In genomic region chr17:84150291-84150690, GRCm38 (mm10) we compare ENCODE assay signal across 17 mouse cellular contexts. TPM values are rescaled to one million over a fixed set of nuclear protein-coding genes. Genes with fewer than 3 reads are reported as not detected.
DNase-seq lines count a peak whose midpoint lies in the region; ATAC-seq and TF ChIP-seq lines count a peak whose summit lies in the region.
"Had no signal": no experiment of that assay in that cellular context is flagged by ENCODE, and none has a peak within 500 bp of the region (broad histone marks: within the 10 kb centered on the region; RNA-seq: fewer than 3 reads in every experiment).

No protein-coding gene starts in this region.

- ATAC-seq in hindbrain, embryonic 13.5 days (ENCODE audit: low FRiP score): no peak
- ATAC-seq in midbrain, embryonic 11.5 days (ENCODE audit: low FRiP score): no peak
- ATAC-seq in midbrain, postnatal 0 days (ENCODE audit: low FRiP score): no peak
- no peak for ATAC-seq in liver, embryonic 14.5 days (ENCODE audit: insufficient read depth)
- no peak for ATAC-seq in intestine, embryonic 15.5 days
- ATAC-seq: inflammation-experienced regulatory T-cells, adult 6 months had no signal

- TF ChIP-seq EP300 in MEL (IDR thresholded peaks at IDR 0.05; ENCODE audit: low read depth in 1 of 2, low read length in 2 of 2): no peak
- no peak for TF ChIP-seq EP300 in liver, embryonic 14.5 days (IDR thresholded peaks at IDR 0.05; ENCODE audit: low read depth)

- peaks cover 47% of the 10 kb centered on the region for H3K27me3 ChIP-seq in hindbrain, embryonic 10.5 days (ENCODE audit: insufficient read depth, poor library complexity, severe bottlenecking)
- H3K27me3 ChIP-seq in hindbrain, embryonic 13.5 days: peaks cover 16% of the 10 kb centered on the region
- no peaks in the 10 kb centered on the region for H3K27me3 ChIP-seq in midbrain, embryonic 11.5 days (ENCODE audit: control insufficient read depth, insufficient read depth, low read length)
- H3K27me3 ChIP-seq in midbrain, postnatal 0 days (ENCODE audit: insufficient read depth, low read length): 0 out of 2 replicates have a peak, but pooled peaks cover 3% of the 10 kb centered on the region
- H3K27me3 ChIP-seq in MEL (ENCODE audit: control insufficient read depth in 1 of 2, insufficient read depth in 2 of 2, low read length in 2 of 2): no peaks in the 10 kb centered on the region
- H3K27me3 ChIP-seq in liver, embryonic 14.5 days (ENCODE audit: control insufficient read depth, insufficient read depth, low read length): no peaks in the 10 kb centered on the region
- no peaks in the 10 kb centered on the region for H3K27me3 ChIP-seq in intestine, embryonic 15.5 days (replicated peaks)
- H3K27me3 ChIP-seq: embryonic facial prominence, embryonic 15.5 days; lung, embryonic 15.5 days; neural tube, embryonic 13.5 days had no signal

- no peak overlapping the region for H3K4me3 ChIP-seq in hindbrain, embryonic 10.5 days
- no peak overlapping the region for H3K4me3 ChIP-seq in hindbrain, embryonic 13.5 days
- H3K4me3 ChIP-seq in midbrain, embryonic 11.5 days (ENCODE audit: low read depth, low read length): no peak overlapping the region
- H3K4me3 ChIP-seq in midbrain, postnatal 0 days (ENCODE audit: low read depth, low read length): no peak overlapping the region
- no peak overlapping the region for H3K4me3 ChIP-seq in MEL (ENCODE audit: control insufficient read depth in 1 of 2, insufficient read depth in 1 of 2, low read depth in 2 of 2, low read length in 2 of 2)
- H3K4me3 ChIP-seq in liver, embryonic 14.5 days (ENCODE audit: insufficient read depth in 1 of 2, low read depth in 2 of 2, low read length in 2 of 2): no peak overlapping the region
- H3K4me3 ChIP-seq in intestine, embryonic 15.5 days (replicated peaks): no peak overlapping the region
- H3K4me3 ChIP-seq: embryonic facial prominence, embryonic 15.5 days; hindbrain, embryonic 12.5 days; limb, embryonic 13.5 days; lung, embryonic 15.5 days; midbrain, embryonic 12.5 days; neural tube, embryonic 13.5 days had no signal

- H3K79me2 ChIP-seq in MEL (ENCODE audit: control insufficient read depth, insufficient read depth, low read length, poor library complexity): peaks cover 14% of the 10 kb centered on the region

- no peak for TF ChIP-seq RAD21 in MEL (IDR thresholded peaks at IDR 0.05; ENCODE audit: low read depth, low read length)

- no peak overlapping the region for H3K9ac ChIP-seq in hindbrain, embryonic 13.5 days
- H3K9ac ChIP-seq in midbrain, embryonic 11.5 days (ENCODE audit: low read length): no peak overlapping the region
- H3K9ac ChIP-seq in midbrain, postnatal 0 days (replicated peaks; ENCODE audit: low read length, poor library complexity, severe bottlenecking): no peak overlapping the region
- no peak overlapping the region for H3K9ac ChIP-seq in MEL (ENCODE audit: control insufficient read depth, low read depth, low read length, poor library complexity, severe bottlenecking)
- H3K9ac ChIP-seq in liver, embryonic 14.5 days (replicated peaks): no peak overlapping the region
- H3K9ac ChIP-seq in intestine, embryonic 15.5 days: no peak overlapping the region
- H3K9ac ChIP-seq: embryonic facial prominence, embryonic 15.5 days; hindbrain, embryonic 12.5 days; lung, embryonic 15.5 days; neural tube, embryonic 13.5 days had no signal

- peaks cover 61% of the 10 kb centered on the region for H3K4me1 ChIP-seq in hindbrain, embryonic 10.5 days (replicated peaks)
- H3K4me1 ChIP-seq in hindbrain, embryonic 13.5 days (replicated peaks): peaks cover 30% of the 10 kb centered on the region
- H3K4me1 ChIP-seq in midbrain, embryonic 11.5 days (ENCODE audit: control insufficient read depth, insufficient read depth, low read length): peaks cover 18% of the 10 kb centered on the region
- 0 out of 2 replicates have a peak, but pooled peaks cover 3% of the 10 kb centered on the region for H3K4me1 ChIP-seq in midbrain, postnatal 0 days (ENCODE audit: insufficient read depth, low read length)
- H3K4me1 ChIP-seq in MEL (ENCODE audit: control insufficient read depth in 1 of 2, insufficient read depth in 2 of 2, low read length in 2 of 2): peaks cover 39 to 79% of the 10 kb centered on the region in 2 experiments
- peaks cover 93 to 95% of the 10 kb centered on the region in 2 experiments for H3K4me1 ChIP-seq in liver, embryonic 14.5 days (replicated peaks; ENCODE audit: control insufficient read depth in 2 of 2, insufficient read depth in 2 of 2, low read length in 1 of 2)
- H3K4me1 ChIP-seq in intestine, embryonic 15.5 days (replicated peaks): peaks cover 59% of the 10 kb centered on the region

- TF ChIP-seq POLR2A in MEL (IDR thresholded peaks at IDR 0.05; ENCODE audit: control insufficient read depth in 1 of 2, insufficient read depth in 1 of 2, low read depth in 1 of 2, low read length in 2 of 2, poor library complexity in 1 of 2): no peak

- H3K36me3 ChIP-seq in hindbrain, embryonic 10.5 days: no peaks in the 10 kb centered on the region
- H3K36me3 ChIP-seq in hindbrain, embryonic 13.5 days: no peaks in the 10 kb centered on the region
- H3K36me3 ChIP-seq in midbrain, embryonic 11.5 days (ENCODE audit: control insufficient read depth, insufficient read depth, low read length): no peaks in the 10 kb centered on the region
- H3K36me3 ChIP-seq in midbrain, postnatal 0 days (ENCODE audit: insufficient read depth, low read length): no peaks in the 10 kb centered on the region
- H3K36me3 ChIP-seq in MEL (ENCODE audit: control insufficient read depth in 1 of 2, insufficient read depth in 2 of 2, low read length in 2 of 2): peaks cover 0 to 70% of the 10 kb centered on the region in 2 experiments; a peak in 2 of 4 replicates
- no peaks in the 10 kb centered on the region for H3K36me3 ChIP-seq in liver, embryonic 14.5 days (replicated peaks; ENCODE audit: control insufficient read depth, insufficient read depth, low read depth)
- H3K36me3 ChIP-seq in intestine, embryonic 15.5 days: no peaks in the 10 kb centered on the region
- H3K36me3 ChIP-seq: embryonic facial prominence, embryonic 15.5 days; hindbrain, embryonic 12.5 days; limb, embryonic 13.5 days; lung, embryonic 15.5 days; midbrain, embryonic 12.5 days; neural tube, embryonic 13.5 days had no signal

- 43% methylated on average over 8 of the region's 8 CpGs for WGBS in hindbrain, embryonic 10.5 days
- 49% methylated on average over 8 of the region's 8 CpGs for WGBS in hindbrain, embryonic 13.5 days
- 31% methylated on average over 8 of the region's 8 CpGs for WGBS in midbrain, embryonic 11.5 days
- 56% methylated on average over 8 of the region's 8 CpGs for WGBS in midbrain, postnatal 0 days
- WGBS in liver, embryonic 14.5 days (ENCODE audit: insufficient replicate concordance): 81% methylated on average over 8 of the region's 8 CpGs
- 88% methylated on average over 8 of the region's 8 CpGs for WGBS in intestine, embryonic 15.5 days

- DNase-seq in hindbrain, embryonic 10.5 days (ENCODE audit: low spot score): no peak
- peak; percentile 83 for DNase-seq in midbrain, embryonic 11.5 days (ENCODE audit: low spot score, missing footprints)
- no peak for DNase-seq in midbrain, postnatal 0 days (ENCODE audit: low spot score)
- no peak for DNase-seq in MEL (ENCODE audit: low read depth, low spot score)
- DNase-seq in liver, embryonic 14.5 days (ENCODE audit: low read depth in 3 of 3, low spot score in 3 of 3): no peak
- DNase-seq: cerebellum, adult 2 months; heart, postnatal 10 days; layer of hippocampus, postnatal 36 days had no signal

- H3K4me2 ChIP-seq in hindbrain, embryonic 13.5 days: no peak overlapping the region
- no peak overlapping the region for H3K4me2 ChIP-seq in midbrain, embryonic 11.5 days
- H3K4me2 ChIP-seq in midbrain, postnatal 0 days (ENCODE audit: low read depth, low read length, poor library complexity, severe bottlenecking): no peak overlapping the region
- no peak overlapping the region for H3K4me2 ChIP-seq in liver, embryonic 14.5 days (ENCODE audit: low read depth)
- no peak overlapping the region for H3K4me2 ChIP-seq in intestine, embryonic 15.5 days (replicated peaks)
- H3K4me2 ChIP-seq: embryonic facial prominence, embryonic 15.5 days; hindbrain, embryonic 12.5 days; limb, embryonic 13.5 days; lung, embryonic 15.5 days; midbrain, embryonic 12.5 days; neural tube, embryonic 13.5 days had no signal

- TF ChIP-seq CTCF in midbrain, postnatal 0 days (IDR thresholded peaks at IDR 0.05): no peak
- TF ChIP-seq CTCF in MEL (IDR thresholded peaks at IDR 0.05 in 2 of 3, conservative IDR thresholded peaks at IDR 0.05 in 1 of 3; ENCODE audit: control insufficient read depth in 1 of 3, insufficient read depth in 1 of 3, low read depth in 2 of 3, low read length in 3 of 3, poor library complexity in 1 of 3, severe bottlenecking in 1 of 3): no peak
- no peak for TF ChIP-seq CTCF in liver, embryonic 14.5 days (IDR thresholded peaks at IDR 0.05; ENCODE audit: low read depth)

- H3K9me3 ChIP-seq in hindbrain, embryonic 10.5 days: no peaks in the 10 kb centered on the region
- no peaks in the 10 kb centered on the region for H3K9me3 ChIP-seq in hindbrain, embryonic 13.5 days
- H3K9me3 ChIP-seq in midbrain, embryonic 11.5 days (ENCODE audit: control insufficient read depth, low read length): no peaks in the 10 kb centered on the region
- no peaks in the 10 kb centered on the region for H3K9me3 ChIP-seq in midbrain, postnatal 0 days (ENCODE audit: low read length)
- H3K9me3 ChIP-seq in MEL (replicated peaks; ENCODE audit: insufficient read depth, low read length): no peaks in the 10 kb centered on the region
- H3K9me3 ChIP-seq in liver, embryonic 14.5 days (ENCODE audit: control insufficient read depth, low read length): no peaks in the 10 kb centered on the region
- no peaks in the 10 kb centered on the region for H3K9me3 ChIP-seq in intestine, embryonic 15.5 days
- H3K9me3 ChIP-seq: embryonic facial prominence, embryonic 15.5 days; hindbrain, embryonic 12.5 days; limb, embryonic 13.5 days; lung, embryonic 15.5 days; midbrain, embryonic 12.5 days; neural tube, embryonic 13.5 days had no signal

- 0 out of 2 replicates have a peak overlapping the region, but pooled peaks have one; percentile 67 for H3K27ac ChIP-seq in hindbrain, embryonic 10.5 days
- no peak overlapping the region for H3K27ac ChIP-seq in hindbrain, embryonic 13.5 days
- H3K27ac ChIP-seq in midbrain, embryonic 11.5 days (ENCODE audit: low read depth, low read length): no peak overlapping the region
- no peak overlapping the region for H3K27ac ChIP-seq in midbrain, postnatal 0 days (ENCODE audit: low read depth, low read length)
- H3K27ac ChIP-seq in MEL (ENCODE audit: control insufficient read depth, low read depth, low read length): 0 out of 2 replicates have a peak overlapping the region, but pooled peaks have one; percentile 7
- peak overlapping the region; percentile 68 for H3K27ac ChIP-seq in liver, embryonic 14.5 days
- H3K27ac ChIP-seq in intestine, embryonic 15.5 days: no peak overlapping the region
- H3K27ac ChIP-seq: hindbrain, embryonic 12.5 days; midbrain, embryonic 12.5 days; neural tube, embryonic 13.5 days had no signal

RNA-seq across cellular contexts. Expression of gene Zfp36l2, which starts 37.5 kb away (rescaled TPM):
- 9.3 and 9.9 TPM in 2 replicates for polyA plus RNA-seq in hindbrain, embryonic 10.5 days (2016; fragmentation: Nextera tagmentation; extraction: Ambion mirVana)
- polyA plus RNA-seq in hindbrain, embryonic 13.5 days (2015; fragmentation: Nextera tagmentation; extraction: Ambion mirVana): 5.1 and 5.2 TPM in 2 replicates
- 14.4 and 14.6 TPM in 2 replicates for polyA plus RNA-seq in midbrain, embryonic 11.5 days (2014; fragmentation: Nextera tagmentation; extraction: Ambion mirVana)
- total RNA-seq in midbrain, postnatal 0 days (2014; rRNA removed): 12.9 and 17.7 TPM in 2 replicates
- 5.1 and 5.9 TPM in 2 replicates for polyA plus RNA-seq in midbrain, postnatal 0 days (2015; fragmentation: Nextera tagmentation; extraction: Ambion mirVana)
- total RNA-seq in MEL (2012; rRNA removed): 93.6 and 98.4 TPM in 2 replicates
- polyA plus RNA-seq in MEL (2012; ENCODE audit: insufficient read depth in 1 of 2, insufficient read length in 2 of 2, low read depth in 1 of 2, low replicate concordance in 2 of 2, missing spikeins in 1 of 2): 100 to 1,000 TPM in 1 of 2 experiments, 10 to 100 TPM in 1; 68.5 to 174 TPM
- 22.7 and 27.3 TPM in 2 replicates for polyA plus RNA-seq in liver, embryonic 14.5 days (2012; rRNA removed)
- 9.9 and 11.6 TPM in 2 replicates for polyA plus RNA-seq in liver, embryonic 14.5 days (2014; fragmentation: Nextera tagmentation; extraction: Ambion mirVana)
- 23.2 and 29.7 TPM in 2 replicates for polyA plus RNA-seq in intestine, embryonic 15.5 days (2015; fragmentation: Nextera tagmentation; extraction: Ambion mirVana)

Comparison
In these comparisons a context has a peak if more than half of its experiments do, and no peak if none do; other contexts are left out.
1. H3K27ac ChIP-seq: peak in hindbrain, embryonic 10.5 days (single experiment), MEL (single experiment) and liver, embryonic 14.5 days (single experiment); none in hindbrain, embryonic 13.5 days (single experiment), midbrain, embryonic 11.5 days (single experiment), midbrain, postnatal 0 days (single experiment) and intestine, embryonic 15.5 days (single experiment).